Mouse (Mus musculus) testis, adult 2 months (tissue): Measurements from ENCODE around the gene Amn1. TPM values are rescaled to one million over a fixed set of nuclear protein-coding genes. Genes with fewer than 3 reads are reported as not detected.
"Not testable (repeated sequence)": the region's sequence is repeated elsewhere in the genome, so short reads cannot be mapped to it uniquely, and the experiment has no call there.

Experiments used
- H3K27ac ChIP-seq: fragments of 200-500 bp; 2 replicates; pipeline ENCODE4 v1.5.1; 2012; ENCODE audit warnings: low read depth, low read length; ENCODE audit not compliant: control insufficient read depth, insufficient read depth
- H3K27me3 ChIP-seq: fragments of 200-500 bp; 2 replicates; pipeline ENCODE4 v1.6.1; 2012; ENCODE audit warnings: mild to moderate bottlenecking, low read length, moderate library complexity; ENCODE audit not compliant: control insufficient read depth, insufficient read depth
- H3K36me3 ChIP-seq: fragments of 200-500 bp; 2 replicates; pipeline ENCODE4 v1.6.1; 2012; ENCODE audit warnings: mild to moderate bottlenecking, low read length; ENCODE audit not compliant: control insufficient read depth, insufficient read depth
- H3K4me1 ChIP-seq: fragments of 200-500 bp; 2 replicates; pipeline ENCODE4 v1.6.1; 2012; ENCODE audit warnings: low read length; ENCODE audit not compliant: control insufficient read depth, insufficient read depth
- H3K4me3 ChIP-seq: fragments of 200-500 bp; 2 replicates; pipeline ENCODE4 v1.5.1; 2012; ENCODE audit warnings: low read depth, mild to moderate bottlenecking, low read length, moderate library complexity, mixed read lengths; ENCODE audit not compliant: control insufficient read depth
- CTCF ChIP-seq: fragments of 200-500 bp; IDR thresholded peaks from 2 replicates; pipeline ENCODE4 v1.5.1; 2012; ENCODE audit warnings: low read depth, mild to moderate bottlenecking, inconsistent platforms, low read length, moderate library complexity; ENCODE audit not compliant: control insufficient read depth, insufficient read depth, insufficient replicate concordance
- POLR2A ChIP-seq: fragments of 200-500 bp; IDR thresholded peaks from 2 replicates; pipeline ENCODE4 v1.6.1; 2012; ENCODE audit warnings: low read depth, mild to moderate bottlenecking, inconsistent platforms, low read length, moderate library complexity; ENCODE audit not compliant: control insufficient read depth
- polyA plus RNA-seq: library from polyadenylated mRNA; depleted of rRNA; stranded (reverse); fragments of >200 nt; gene quantifications from 2 replicates; pipeline ENCODE4 v1.2.3, GENCODE M21; 2012

The Amn1 gene
- polyA plus RNA-seq, 1 experiment, result 58.4 TPM

GRCm38 (mm10) chr6:149174932-149175570 lies 13.5 kb downstream of the Amn1 start:
- Histone ChIP-seq H3K27ac (peak overlapping the region; percentile 43; the same call in 1 of the 2 replicates), H3K27me3 (no peaks in the 10 kb centered on the region), H3K4me1 (no peaks in the 10 kb centered on the region), H3K36me3 (no peaks in the 10 kb centered on the region), H3K4me3 (no peak overlapping the region)
- TF ChIP-seq POLR2A (no peak), CTCF (no peak)

- Histone ChIP-seq H3K4me1 (no peaks in the 10 kb centered on the region), H3K36me3 (no peaks in the 10 kb centered on the region), H3K4me3 (no peak overlapping the region), H3K27ac (peak overlapping the region; percentile 36), H3K27me3 (no peaks in the 10 kb centered on the region)
- TF ChIP-seq POLR2A (no peak), CTCF (no peak)
Observed at GRCm38 (mm10) chr6:149173831-149174625, 14.5 kb downstream of the Amn1 start.

DNA sequence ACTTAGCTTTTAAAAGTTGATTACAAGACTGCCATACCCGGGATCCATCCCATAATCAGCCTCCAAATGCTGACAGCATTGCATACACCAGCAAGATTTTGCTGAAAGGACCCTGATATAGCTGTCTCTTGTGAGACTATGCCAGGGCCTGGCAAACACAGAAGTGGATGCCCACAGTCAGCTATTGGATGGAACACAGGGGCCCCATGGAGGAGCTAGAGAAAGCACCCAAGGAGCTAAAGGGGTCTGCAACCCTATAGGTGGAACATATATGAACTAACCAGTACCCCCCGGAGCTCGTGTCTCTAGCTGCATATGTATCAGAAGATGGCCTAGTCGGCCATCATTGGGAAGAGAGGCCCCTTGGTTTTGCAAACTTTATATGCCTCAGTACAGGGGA lies 18.5 kb downstream of the Amn1 start:
- not testable (repeated sequence) for H3K36me3 ChIP-seq, H3K4me3 ChIP-seq, H3K27ac ChIP-seq, H3K4me1 ChIP-seq, H3K27me3 ChIP-seq

GRCm38 (mm10) chr6:149168436-149168835 lies 20.1 kb downstream of the Amn1 start:
- Histone ChIP-seq H3K27ac (no peak overlapping the region), H3K4me3 (no peak overlapping the region), H3K4me1 (no peaks in the 10 kb centered on the region), H3K27me3 (no peaks in the 10 kb centered on the region), H3K36me3 (no peaks in the 10 kb centered on the region; the same call in 1 of the 2 replicates)
- no peak for TF ChIP-seq POLR2A
- TF ChIP-seq CTCF, result no peak

DNA sequence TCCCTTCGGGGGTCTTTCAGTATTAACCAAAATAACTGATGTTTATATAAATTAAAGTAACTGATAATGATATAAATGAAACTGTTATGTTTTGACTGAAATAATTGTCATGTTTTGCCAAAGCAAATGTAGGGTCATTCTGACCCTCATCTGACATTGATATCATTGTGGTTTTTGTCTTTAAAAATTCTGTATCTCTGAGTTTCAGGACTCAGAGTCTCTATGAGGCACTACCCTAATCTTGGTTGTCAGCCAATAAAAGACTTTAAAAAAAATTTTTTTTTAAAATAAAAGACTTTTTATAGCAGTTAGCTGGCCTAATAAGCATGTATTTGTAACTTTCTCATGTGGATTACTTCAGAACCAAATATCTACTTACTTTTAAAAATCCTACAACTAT lies 20.8 kb downstream of the Amn1 start:
- Histone ChIP-seq H3K4me1 (no peaks in the 10 kb centered on the region), H3K27ac (no peak overlapping the region), H3K36me3 (no peaks in the 10 kb centered on the region; the same call in 1 of the 2 replicates), H3K27me3 (no peaks in the 10 kb centered on the region), H3K4me3 (no peak overlapping the region)
- TF ChIP-seq POLR2A, result no peak
- TF ChIP-seq CTCF, result no peak

DNA sequence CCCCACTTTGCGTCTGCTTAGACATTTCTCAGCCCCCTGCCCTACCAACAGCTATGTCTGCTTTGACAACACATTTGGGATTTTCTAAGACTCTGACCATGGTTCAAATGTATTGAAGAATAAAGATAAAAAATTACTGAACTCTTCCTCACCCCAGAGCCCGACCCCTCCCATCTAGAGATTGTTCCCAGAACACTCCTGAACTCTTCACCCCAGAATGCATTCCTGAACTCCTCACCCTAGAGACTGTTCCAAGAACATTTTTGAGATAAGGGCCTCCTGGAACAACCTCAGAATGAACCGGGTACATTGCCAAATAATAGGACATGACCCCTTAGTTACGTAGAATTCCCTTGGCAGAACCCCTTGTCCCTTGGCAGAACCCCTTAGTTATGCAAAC lies 21.5 kb downstream of the Amn1 start:
- H3K27ac ChIP-seq, H3K36me3 ChIP-seq, H3K27me3 ChIP-seq, H3K4me3 ChIP-seq, H3K4me1 ChIP-seq: not testable (repeated sequence)

DNA sequence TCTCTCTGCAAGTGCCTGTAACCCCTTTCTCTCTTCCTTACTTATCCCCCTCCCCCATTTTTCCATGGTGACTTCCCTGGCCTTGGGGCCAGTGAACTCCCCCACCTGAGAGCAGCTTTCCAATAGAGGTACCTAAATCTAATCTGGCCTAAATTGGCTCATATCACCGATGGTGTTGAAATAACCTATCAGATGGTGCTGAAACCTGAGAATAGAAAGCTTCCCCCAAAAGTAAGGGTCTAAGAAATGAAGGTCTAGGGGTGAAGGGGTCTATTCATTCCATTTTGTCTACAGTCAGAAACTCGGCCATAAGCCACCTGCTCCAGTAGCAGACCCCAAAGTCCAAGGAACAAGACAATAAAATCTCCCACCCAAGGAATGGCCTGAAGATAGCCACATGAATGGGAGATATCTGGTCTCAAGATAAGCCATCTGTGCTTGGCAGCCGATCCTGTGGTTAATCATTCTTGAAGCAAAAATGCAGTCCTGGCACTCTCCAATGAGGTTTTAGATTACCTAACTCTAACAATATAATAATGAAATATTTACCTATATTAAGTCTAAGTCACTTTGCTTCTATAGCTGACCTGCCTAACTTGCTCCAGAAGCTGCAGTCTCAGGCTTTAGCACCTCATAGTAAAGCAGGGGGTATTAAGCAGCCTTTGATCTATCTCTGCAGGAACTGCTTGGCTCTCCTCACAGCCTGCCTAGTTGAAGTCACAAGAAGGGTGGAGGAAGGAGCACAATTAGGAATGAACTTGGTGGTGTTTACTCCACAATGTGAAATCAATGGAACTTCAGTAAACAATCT lies 33.3 kb downstream of the Amn1 start:
- TF ChIP-seq POLR2A (no peak), CTCF (no peak)
- Histone ChIP-seq H3K27me3 (no peaks in the 10 kb centered on the region), H3K27ac (no peak overlapping the region), H3K36me3 (no peaks in the 10 kb centered on the region; the same call in 1 of the 2 replicates), H3K4me1 (no peaks in the 10 kb centered on the region), H3K4me3 (no peak overlapping the region)
